Mouse (Mus musculus): Measurements from ENCODE around the gene Ttc38.
"Not testable (repeated sequence)": the region's sequence is repeated elsewhere in the genome, so short reads cannot be mapped to it uniquely, and the experiment has no call there.

Ttc38 gene

GRCm38 (mm10) chr15:85822011-85822359, 10.1 kb upstream of the Ttc38 start:
- no peak for DNase-seq (ENCODE audit: low read depth, low spot score)

DNA sequence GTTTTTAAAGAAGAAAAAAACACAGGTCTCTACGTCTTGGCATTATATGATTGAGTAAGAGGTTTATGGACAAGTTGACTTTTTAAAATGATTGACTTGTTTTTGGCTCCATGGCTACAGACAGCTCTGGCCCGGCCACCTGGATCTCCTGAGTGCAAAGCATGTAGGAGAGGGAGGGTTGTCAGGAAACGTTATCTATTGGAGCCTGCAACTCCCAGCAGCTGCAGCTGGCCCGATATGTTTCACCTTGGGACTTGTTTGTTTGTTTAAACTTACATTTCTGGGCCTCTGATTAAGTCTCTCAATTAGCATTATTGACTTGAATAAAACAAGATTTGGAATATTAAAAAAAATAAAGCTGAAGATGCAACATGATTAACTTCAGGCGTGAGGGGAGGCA, 5.4 kb upstream of the Ttc38 start:
- no peak for DNase-seq (ENCODE audit: low read depth, low spot score)

DNA sequence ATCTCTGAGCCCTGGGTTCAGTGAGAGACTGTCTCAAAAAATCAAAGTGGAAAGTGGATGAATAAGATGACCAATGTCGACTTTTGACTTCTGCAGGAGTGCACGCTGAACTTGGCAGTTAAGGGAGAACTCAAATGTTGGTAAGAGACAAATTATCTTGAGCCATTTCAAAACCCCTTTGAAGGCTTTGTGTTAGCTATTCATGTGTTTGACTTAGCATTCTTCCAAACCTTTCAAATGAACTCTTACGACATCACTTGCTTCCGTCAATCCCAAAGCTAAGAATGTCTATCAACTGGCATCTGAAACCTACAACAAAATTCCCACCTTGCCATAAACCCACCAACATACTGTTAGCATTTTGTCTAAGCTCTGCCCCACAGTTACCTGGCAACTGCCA, 4.0 kb upstream of the Ttc38 start:
- DNase-seq (ENCODE audit: low read depth, low spot score): no peak

DNA sequence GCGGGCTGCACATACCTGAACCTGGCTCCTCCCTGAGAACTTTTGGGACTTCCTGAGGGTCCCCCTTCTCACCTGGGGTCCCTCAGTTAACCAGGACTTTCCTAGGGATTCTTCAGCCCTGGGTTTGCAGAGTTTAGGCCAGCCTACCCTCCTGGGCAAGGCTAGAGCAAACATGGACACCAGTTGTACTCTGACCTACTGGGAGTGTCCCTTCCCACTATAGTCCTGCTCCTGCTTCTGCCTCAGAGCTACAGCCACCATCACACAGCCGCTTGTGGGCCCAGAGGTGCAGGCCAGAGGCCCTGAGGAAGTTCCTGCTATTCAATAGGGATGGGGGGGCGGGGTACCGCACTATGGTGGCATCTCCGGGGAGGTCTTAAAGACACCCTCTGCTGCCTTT, 2.6 kb upstream of the Ttc38 start:
- no peak for DNase-seq (ENCODE audit: low read depth, low spot score)

GRCm38 (mm10) chr15:85832599-85832998, 493 bp downstream of the Ttc38 start:
- DNase-seq (ENCODE audit: low read depth, low spot score): no peak

DNA sequence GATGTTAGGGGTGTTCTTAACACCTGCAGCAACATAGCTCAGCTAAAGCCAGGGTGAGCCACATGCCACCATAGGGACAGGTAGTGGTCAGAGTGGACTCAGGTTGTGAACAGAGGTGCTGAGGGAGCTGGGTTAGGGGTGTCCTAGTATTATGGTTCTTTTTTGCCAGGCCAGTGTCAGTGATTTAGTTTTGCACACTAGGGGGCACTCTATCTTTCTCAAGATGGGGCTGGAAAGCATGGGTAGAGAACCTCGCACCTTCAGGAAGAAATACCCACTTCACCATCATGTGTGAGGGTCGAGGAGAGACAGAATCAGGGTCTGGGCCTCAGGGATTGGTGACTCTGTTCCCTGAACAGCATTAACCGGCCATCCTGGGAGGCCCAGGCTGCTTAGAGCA, 3.2 kb downstream of the Ttc38 start:
- no peak for DNase-seq (ENCODE audit: low read depth, low spot score)

DNA sequence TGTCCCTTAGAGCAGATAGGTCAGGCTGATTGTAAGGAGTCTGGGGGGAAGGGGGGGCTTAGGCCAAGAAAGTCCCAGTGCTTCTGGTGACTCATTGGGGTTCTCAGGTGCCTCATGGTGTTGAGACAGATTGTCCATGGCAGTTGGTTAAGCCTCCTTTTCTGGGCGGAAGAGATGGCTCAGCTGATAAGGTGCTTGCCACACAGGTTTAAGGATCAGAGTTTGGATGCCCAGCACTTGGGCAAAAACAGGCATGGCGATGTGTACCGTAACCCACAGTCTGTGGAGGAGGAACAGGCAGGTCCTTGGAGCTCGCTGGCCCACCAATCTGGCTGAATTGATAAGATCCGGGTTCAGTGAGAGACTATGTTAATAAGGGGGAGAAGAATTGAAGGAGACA, 4.8 kb downstream of the Ttc38 start:
- DNase-seq (ENCODE audit: low read depth, low spot score): no peak

- DNase-seq (ENCODE audit: low read depth, low spot score): no peak
These were observed 8.9 kb downstream of the Ttc38 start for GRCm38 (mm10) chr15:85840983-85841382.

- no peak for DNase-seq (ENCODE audit: low read depth, low spot score)
These were observed 9.8 kb downstream of the Ttc38 start for GRCm38 (mm10) chr15:85841796-85842360.

- DNase-seq (ENCODE audit: low read depth, low spot score): no peak
These were observed 13.0 kb downstream of the Ttc38 start for GRCm38 (mm10) chr15:85845071-85845470.

- DNase-seq (ENCODE audit: low read depth, low spot score): no peak
These were observed 19.7 kb downstream of the Ttc38 start for GRCm38 (mm10) chr15:85851656-85852392.

GRCm38 (mm10) chr15:85858980-85859489, 26.9 kb downstream of the Ttc38 start:
- DNase-seq (ENCODE audit: low read depth, low spot score): no peak

- DNase-seq (ENCODE audit: low read depth, low spot score): peak; percentile 95
These were observed 27.5 kb downstream of the Ttc38 start, which contains the start of gene Gtse1 for GRCm38 (mm10) chr15:85859490-85860031. Gene Gtse1, plus strand, starts transcription at chr15:85859745.

- DNase-seq (ENCODE audit: low read depth, low spot score): not testable (repeated sequence)
These were observed 33.8 kb downstream of the Ttc38 start for GRCm38 (mm10) chr15:85865913-85866312.

DNA sequence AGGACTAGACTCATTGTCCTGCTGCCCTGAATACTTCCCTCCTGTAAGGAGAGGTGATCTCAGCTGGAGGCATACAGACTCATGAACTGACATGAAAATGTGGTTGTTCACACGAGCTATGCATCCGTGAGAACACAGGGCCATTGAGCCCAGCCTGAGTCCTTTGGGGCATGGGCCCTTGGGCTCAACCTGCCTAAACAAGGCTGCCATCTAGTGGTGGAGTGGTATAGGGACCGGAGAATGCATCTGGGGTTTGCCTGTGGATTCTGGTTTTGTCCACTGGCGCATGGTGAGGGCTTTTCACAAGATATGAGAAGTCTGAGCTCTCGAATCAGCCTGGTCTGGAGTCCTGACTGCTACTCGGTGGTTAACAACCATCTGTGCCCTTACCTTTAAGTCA, 35.6 kb downstream of the Ttc38 start:
- DNase-seq (ENCODE audit: low read depth, low spot score): no peak

DNA sequence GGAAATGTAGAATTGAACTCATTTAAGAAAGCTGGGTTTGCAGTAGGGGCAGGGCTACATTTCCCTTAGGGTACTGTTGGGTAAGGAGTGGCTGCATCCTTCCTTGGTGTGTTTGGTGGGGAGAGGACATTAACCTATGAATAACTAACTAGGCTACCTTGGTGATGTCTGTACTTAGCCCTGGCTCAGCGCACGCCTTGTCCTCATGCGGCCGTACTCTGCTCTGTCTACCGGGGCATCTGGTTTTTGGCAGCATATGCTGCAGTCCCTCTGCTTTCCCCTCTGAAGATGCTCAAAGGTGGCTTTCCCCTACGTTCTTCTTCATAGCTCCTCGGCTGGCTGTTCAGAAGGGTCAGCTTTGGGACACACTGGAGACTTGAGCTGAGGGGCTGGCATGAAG, 45.2 kb downstream of the Ttc38 start:
- no peak for DNase-seq (ENCODE audit: low read depth, low spot score)

DNA sequence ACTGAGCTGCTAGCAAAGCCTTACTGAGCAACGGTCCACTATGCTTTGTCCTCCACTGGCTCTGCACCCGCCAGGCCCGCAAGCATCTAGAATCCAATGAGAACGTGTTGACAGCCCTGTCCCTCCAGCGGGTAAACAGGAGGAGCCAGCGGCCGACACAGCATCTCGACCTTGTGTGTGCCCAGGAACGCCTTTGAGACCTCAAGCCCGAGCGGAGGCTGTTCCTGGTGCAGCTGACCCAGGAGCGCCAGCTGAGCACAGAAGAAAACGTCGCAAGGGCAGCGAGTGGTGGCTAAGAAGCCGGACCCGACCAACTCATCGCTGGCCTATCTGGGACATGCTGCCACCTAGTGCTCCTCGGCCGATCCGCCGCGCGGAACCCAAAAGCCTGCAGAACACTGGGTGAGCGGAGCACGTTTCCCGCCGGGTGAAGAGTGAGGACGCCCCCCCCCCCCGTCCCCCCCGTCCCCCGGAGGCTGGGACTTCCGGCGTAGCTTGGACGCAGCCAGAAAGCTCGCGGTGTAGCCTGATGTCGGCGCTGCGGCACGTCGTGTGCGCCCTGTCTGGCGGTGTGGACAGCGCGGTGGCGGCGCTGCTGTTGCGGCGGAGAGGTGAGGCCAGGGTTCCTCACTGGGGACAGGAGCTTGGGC, 46.9 kb downstream of the Ttc38 start, which contains the start of gene Trmu:
Gene Trmu, plus strand, starts transcription at position 465 of the 650 bp plus-strand sequence.
- peak; percentile 85 for DNase-seq (ENCODE audit: low read depth, low spot score)

GRCm38 (mm10) chr15:85879498-85879895, 47.4 kb downstream of the Ttc38 start:
- DNase-seq (ENCODE audit: low read depth, low spot score): no peak

- no peak for DNase-seq (ENCODE audit: low read depth, low spot score)
These were observed 53.5 kb downstream of the Ttc38 start for GRCm38 (mm10) chr15:85885606-85886005.

GRCm38 (mm10) chr15:85889235-85889634, 57.1 kb downstream of the Ttc38 start:
- DNase-seq (ENCODE audit: low read depth, low spot score): no peak

DNA sequence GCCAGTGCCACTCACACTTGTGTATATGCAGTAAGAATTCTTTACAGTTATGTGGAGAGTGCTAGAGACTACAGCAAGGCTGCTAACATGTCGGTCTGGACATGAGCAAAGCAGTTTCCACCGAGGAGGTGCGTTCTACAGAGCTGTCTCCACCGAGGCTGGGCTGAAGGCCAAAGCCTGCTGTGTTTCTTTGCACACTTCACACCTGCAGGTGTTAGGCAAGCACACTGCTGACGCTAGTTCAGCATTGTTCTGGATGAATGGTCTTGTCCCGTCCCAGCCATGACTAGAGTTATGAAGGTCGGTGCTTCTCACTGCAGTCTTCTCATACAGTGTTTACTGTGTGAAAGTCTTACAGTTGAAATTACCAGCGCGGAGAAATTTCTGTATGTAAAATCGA, 59.9 kb downstream of the Ttc38 start:
- no peak for DNase-seq (ENCODE audit: low read depth, low spot score)

- no peak for DNase-seq (ENCODE audit: low read depth, low spot score)
These were observed 60.5 kb downstream of the Ttc38 start for GRCm38 (mm10) chr15:85892498-85893118.

Data from brain, embryonic 18.5 days (tissue).